Mouse (Mus musculus): ENCODE results near the gene B4galnt2. TPM values are rescaled to one million over a fixed set of nuclear protein-coding genes. Genes with fewer than 3 reads are reported as not detected.

The B4galnt2 gene
- polyA plus RNA-seq (2012; rRNA removed): 0.02 TPM in 1 of 2 replicates, not detected in the other

DNA sequence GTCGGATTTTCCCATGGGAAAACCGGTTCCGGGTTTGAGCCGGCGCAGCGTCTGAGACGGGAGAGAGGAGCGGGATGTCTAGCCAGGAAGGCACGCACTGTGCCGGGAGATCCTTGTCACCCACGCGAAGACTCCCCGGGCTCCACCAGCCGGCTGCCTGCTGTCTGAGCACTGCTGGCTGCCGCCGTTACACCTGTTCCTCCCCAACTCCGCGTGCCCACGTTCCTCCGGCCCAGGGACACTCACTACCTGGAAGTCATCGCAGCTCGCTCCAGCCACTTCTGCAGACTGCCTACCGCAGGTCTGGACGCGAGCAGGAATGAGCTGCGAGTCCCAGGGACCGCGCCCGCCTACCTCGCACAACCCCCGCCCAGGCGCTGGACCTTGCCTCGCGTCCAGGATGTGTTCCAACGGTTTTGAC, at the start of gene B4galnt2:
Gene B4galnt2, minus strand, starts transcription at position 321 of the 421 bp plus-strand sequence.

DNA sequence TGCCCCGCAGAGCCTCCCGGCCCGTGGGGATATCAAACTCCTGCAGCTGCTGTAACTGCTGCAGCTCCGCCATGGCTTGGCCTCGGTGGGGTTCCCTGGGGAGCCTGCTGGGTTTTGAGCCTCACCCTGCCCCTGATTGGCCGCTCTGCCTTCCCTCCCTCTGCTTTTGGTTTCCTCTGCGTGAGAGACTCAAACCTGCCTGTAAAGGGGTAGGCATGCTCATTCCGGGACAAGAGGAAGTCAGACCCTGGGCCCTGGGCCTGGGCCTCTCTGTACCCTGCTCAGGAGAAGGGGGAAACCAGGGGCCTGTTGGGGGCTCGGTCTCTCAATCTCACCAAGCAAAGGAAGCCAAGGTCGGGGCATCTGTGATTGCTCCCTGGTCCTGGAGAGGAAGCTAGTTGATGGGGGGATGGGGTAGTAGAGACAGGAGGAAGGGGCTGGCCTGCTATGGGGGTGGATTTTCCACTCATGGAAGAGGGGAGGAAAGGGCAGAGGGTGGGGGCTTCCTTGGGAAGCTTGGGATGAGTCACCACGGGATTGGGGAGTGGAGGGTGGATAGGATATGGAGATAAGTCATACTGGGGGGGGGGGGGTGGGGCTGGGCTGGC, 72.5 kb downstream of the B4galnt2 start, which contains the start of gene Abi3:
Gene Abi3, minus strand, starts transcription at position 403 of the 608 bp plus-strand sequence.

DNA sequence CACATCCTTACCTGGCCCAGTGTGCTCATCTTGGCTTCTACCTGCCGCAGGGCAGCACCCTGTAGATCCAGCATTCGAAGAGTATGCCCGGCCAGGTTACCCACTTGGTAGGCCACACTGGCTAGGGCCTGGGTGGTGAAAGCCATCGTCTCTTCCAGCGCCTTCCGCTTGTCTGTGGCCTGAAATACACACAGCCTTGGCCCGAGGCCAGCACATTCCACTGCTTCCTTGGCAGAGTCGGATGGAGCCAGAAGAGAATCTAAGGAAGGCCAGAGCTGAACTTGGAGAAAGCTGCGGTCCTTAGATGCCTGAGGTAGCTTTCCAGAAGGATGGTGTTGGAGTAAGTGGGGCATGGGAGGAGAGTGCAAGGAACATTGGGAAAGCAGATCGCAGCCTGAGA, 77.6 kb downstream of the B4galnt2 start, which contains the start of gene Gngt2:
Gene Gngt2, plus strand, starts transcription at position 158 of the 400 bp plus-strand sequence.

DNA sequence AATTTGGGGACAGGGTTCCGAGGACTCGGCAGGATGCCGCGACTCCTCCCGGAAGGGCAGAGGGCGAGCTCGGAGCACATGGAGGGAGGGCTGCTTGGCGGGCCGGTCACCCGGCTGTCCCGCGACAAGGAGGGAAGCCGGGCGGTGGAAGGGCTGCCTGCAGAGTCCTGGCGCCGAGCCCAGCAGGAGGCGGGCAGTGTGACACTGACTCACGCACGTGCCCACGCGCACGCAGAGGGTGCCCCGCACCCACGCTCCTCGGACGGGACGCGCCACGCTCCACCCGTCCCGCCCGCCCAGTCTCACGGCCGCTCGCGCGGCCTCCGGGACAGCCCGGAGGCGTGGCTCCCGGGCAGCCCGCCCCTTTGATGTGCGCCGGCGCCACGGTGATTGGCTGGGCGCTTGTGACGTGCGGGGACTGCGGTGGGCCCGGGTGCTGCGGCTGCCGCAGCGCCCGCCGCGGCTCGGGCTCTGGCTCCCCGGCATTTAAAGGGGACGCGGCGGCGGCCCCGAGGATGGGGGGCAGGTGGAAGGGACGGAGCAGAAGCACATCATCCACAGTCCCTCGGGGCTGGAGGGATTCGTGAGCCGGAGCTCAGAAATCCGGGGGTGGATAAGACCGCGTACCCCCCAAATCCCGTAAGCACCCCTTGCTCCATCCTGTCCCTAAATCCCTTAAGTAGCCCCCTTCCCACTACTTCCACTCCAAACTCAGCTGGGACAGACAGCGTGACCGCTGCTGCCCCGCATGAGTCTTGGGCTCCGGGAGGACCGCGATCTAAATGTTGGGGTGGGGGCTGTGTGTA, 90.4 kb downstream of the B4galnt2 start, which contains the start of gene Phospho1:
Gene Phospho1, plus strand, starts transcription at position 429 of the 806 bp plus-strand sequence.

Other genes starting within 250 kb of the B4galnt2 start
- gene Phb, start 247.9 kb downstream of the B4galnt2 start, polyA plus RNA-seq (2012; rRNA removed): 140 TPM in 2 replicates
- gene Zfp652, start 202.2 kb downstream of the B4galnt2 start, polyA plus RNA-seq (2012; rRNA removed): 5.0 TPM in 2 replicates
- 0.07 and 0.10 TPM in 2 replicates for gene B130006D01Rik, start 191.3 kb downstream of the B4galnt2 start, polyA plus RNA-seq (2012; rRNA removed)
- 14.2 and 23.4 TPM in 2 replicates for gene Phospho1, start 90.4 kb downstream of the B4galnt2 start, polyA plus RNA-seq (2012; rRNA removed)
- 12.9 and 13.6 TPM in 2 replicates for gene Gngt2, start 77.7 kb downstream of the B4galnt2 start, polyA plus RNA-seq (2012; rRNA removed)
- 4.0 and 5.3 TPM in 2 replicates for gene Abi3, start 72.4 kb downstream of the B4galnt2 start, polyA plus RNA-seq (2012; rRNA removed)
- gene Igf2bp1, start 91.0 kb upstream of the B4galnt2 start, polyA plus RNA-seq (2012; rRNA removed): 4.6 and 5.0 TPM in 2 replicates
- not detected in 2 replicates for gene Gip, start 109.7 kb upstream of the B4galnt2 start, polyA plus RNA-seq (2012; rRNA removed)
- 30.0 and 32.7 TPM in 2 replicates for gene Snf8, start 120.0 kb upstream of the B4galnt2 start, polyA plus RNA-seq (2012; rRNA removed)
- 15.3 and 17.9 TPM in 2 replicates for gene Ube2z, start 150.5 kb upstream of the B4galnt2 start, polyA plus RNA-seq (2012; rRNA removed)
- gene Atp5g1, start 160.8 kb upstream of the B4galnt2 start, polyA plus RNA-seq (2012; rRNA removed): 191 and 226 TPM in 2 replicates
- not detected in 2 replicates for gene Calcoco2, start 197.1 kb upstream of the B4galnt2 start, polyA plus RNA-seq (2012; rRNA removed)
- gene Ttll6, start 218.9 kb upstream of the B4galnt2 start, polyA plus RNA-seq (2012; rRNA removed): not detected in 2 replicates